7 mouse cellular contexts compared by ENCODE assay signal in the genomic region with DNA sequence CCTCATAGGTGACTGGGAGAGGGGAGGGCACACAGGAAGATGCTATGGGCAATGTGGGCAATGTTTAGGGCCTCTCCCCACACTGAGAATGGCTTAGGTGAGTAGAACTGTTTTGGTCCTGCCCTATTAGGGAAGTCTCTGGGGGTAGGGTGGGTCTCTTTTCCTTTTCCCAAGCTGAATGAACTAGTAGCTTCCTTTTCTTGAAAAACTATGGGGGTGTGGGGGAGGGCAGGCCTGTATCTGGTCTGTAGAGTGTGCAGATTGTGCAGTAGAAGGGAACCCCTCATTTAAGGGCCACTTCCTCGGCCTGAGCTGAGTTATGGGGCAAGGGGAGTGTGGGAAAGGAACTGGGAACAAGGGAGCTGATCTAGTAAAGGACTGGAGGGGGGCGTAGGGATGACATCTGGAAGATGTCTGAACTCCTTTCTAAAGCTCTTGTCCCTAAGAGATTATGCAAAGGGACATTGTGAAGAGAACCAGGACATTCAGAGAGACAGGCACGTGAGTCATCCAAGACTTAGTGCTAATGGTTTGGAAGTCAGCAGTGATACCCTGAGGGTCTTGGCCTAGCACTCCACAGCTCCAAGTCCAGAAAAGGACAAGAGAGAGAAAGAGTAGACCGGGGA. TPM values are rescaled to one million over a fixed set of nuclear protein-coding genes. Genes with fewer than 3 reads are reported as not detected.
DNase-seq lines count a peak whose midpoint lies in the region; ATAC-seq and TF ChIP-seq lines count a peak whose summit lies in the region.

No protein-coding gene starts in this region.

- no peak for TF ChIP-seq CTCF in stomach, postnatal 0 days (IDR thresholded peaks at IDR 0.05; ENCODE audit: low read depth)

- no peak for ATAC-seq in stomach, postnatal 0 days (ENCODE audit: low FRiP score, low TSS enrichment)

- peak overlapping the region; percentile 97 for H3K9ac ChIP-seq in stomach, postnatal 0 days (ENCODE audit: low read length)

- H3K36me3 ChIP-seq in heart, embryonic 10.5 days = 0 out of 2 replicates have a peak, but pooled peaks cover under 1% of the 10 kb centered on the region
- H3K36me3 ChIP-seq in stomach, postnatal 0 days (ENCODE audit: control insufficient read depth, insufficient read depth, low read length) = no peaks in the 10 kb centered on the region

- H3K9me3 ChIP-seq in heart, embryonic 10.5 days = no peaks in the 10 kb centered on the region
- no peaks in the 10 kb centered on the region for H3K9me3 ChIP-seq in stomach, postnatal 0 days (ENCODE audit: control insufficient read depth, low read length)

- H3K4me1 ChIP-seq in heart, embryonic 10.5 days = peaks cover 70% of the 10 kb centered on the region
- H3K4me1 ChIP-seq in stomach, postnatal 0 days (replicated peaks; ENCODE audit: control insufficient read depth, insufficient read depth) = peaks cover 24% of the 10 kb centered on the region

- peak overlapping the region; percentile 76 for H3K4me2 ChIP-seq in stomach, postnatal 0 days (replicated peaks; ENCODE audit: low read depth)

- peak overlapping the region; percentile 81 for H3K4me3 ChIP-seq in heart, embryonic 10.5 days
- peak overlapping the region; percentile 91 for H3K4me3 ChIP-seq in stomach, postnatal 0 days (ENCODE audit: low read depth, low read length)

- WGBS in heart, embryonic 10.5 days = 52% methylated on average over 4 of the region's 4 CpGs
- WGBS in stomach, postnatal 0 days = 33% methylated on average over 4 of the region's 4 CpGs

- TF ChIP-seq EP300 in stomach, postnatal 0 days (optimal IDR thresholded peaks at IDR 0.05) = no peak

- H3K27ac ChIP-seq in heart, embryonic 10.5 days = peak overlapping the region; percentile 95
- peak overlapping the region; percentile 99 for H3K27ac ChIP-seq in stomach, postnatal 0 days (replicated peaks)

- peaks cover 8% of the 10 kb centered on the region; the same call in 1 of the 2 replicates for H3K27me3 ChIP-seq in heart, embryonic 10.5 days (ENCODE audit: insufficient read depth, poor library complexity, severe bottlenecking)
- H3K27me3 ChIP-seq in stomach, postnatal 0 days (ENCODE audit: control insufficient read depth, insufficient read depth, low read length) = no peaks in the 10 kb centered on the region

- DNase-seq in retina, postnatal 1 day = peak; percentile 35
- no peak for DNase-seq in retina, embryonic 14.5 days (ENCODE audit: low spot score)
- DNase-seq in heart, embryonic 10.5 days (ENCODE audit: low spot score) = no peak
- DNase-seq in kidney, postnatal 25 days = peak; percentile 25 to 38
- DNase-seq in stomach, postnatal 0 days (ENCODE audit: low spot score) = no peak
- no peak for DNase-seq in frontal cortex, postnatal 25 days (ENCODE audit: low spot score in 2 of 2)
- DNase-seq in right cerebral cortex, postnatal 14 days = no peak

RNA-seq across cellular contexts. Expression of a gene that starts 2.3 kb away (rescaled TPM):
- polyA plus RNA-seq in heart, embryonic 10.5 days (2016; fragmentation: Nextera tagmentation; extraction: Ambion mirVana) = 15.1 and 19.4 TPM in 2 replicates
- polyA plus RNA-seq in stomach, postnatal 0 days (2015; fragmentation: Nextera tagmentation; extraction: Ambion mirVana) = 86.6 and 103 TPM in 2 replicates

RNA-seq across cellular contexts. Expression of a gene that starts 24.5 kb away (rescaled TPM):
- polyA plus RNA-seq in heart, embryonic 10.5 days (2016; fragmentation: Nextera tagmentation; extraction: Ambion mirVana) = 378 and 459 TPM in 2 replicates
- 240 and 247 TPM in 2 replicates for polyA plus RNA-seq in stomach, postnatal 0 days (2015; fragmentation: Nextera tagmentation; extraction: Ambion mirVana)

RNA-seq across cellular contexts. Expression of a gene that starts 37.7 kb away (rescaled TPM):
- 25.7 and 32.8 TPM in 2 replicates for polyA plus RNA-seq in heart, embryonic 10.5 days (2016; fragmentation: Nextera tagmentation; extraction: Ambion mirVana)
- 14.9 and 15.8 TPM in 2 replicates for polyA plus RNA-seq in stomach, postnatal 0 days (2015; fragmentation: Nextera tagmentation; extraction: Ambion mirVana)

RNA-seq across cellular contexts. Expression of a gene that starts 49.7 kb away (rescaled TPM):
- polyA plus RNA-seq in heart, embryonic 10.5 days (2016; fragmentation: Nextera tagmentation; extraction: Ambion mirVana) = 113 and 140 TPM in 2 replicates
- polyA plus RNA-seq in stomach, postnatal 0 days (2015; fragmentation: Nextera tagmentation; extraction: Ambion mirVana) = 68.0 and 69.3 TPM in 2 replicates

Comparison
In these comparisons a context has a peak if more than half of its experiments do, and no peak if none do; other contexts are left out.
1. DNase-seq: peak in retina, postnatal 1 day (single experiment) and kidney, postnatal 25 days (2 of 2); none in retina, embryonic 14.5 days (single experiment), heart, embryonic 10.5 days (single experiment), stomach, postnatal 0 days (single experiment), frontal cortex, postnatal 25 days (0 of 2) and right cerebral cortex, postnatal 14 days (single experiment).